Mouse (Mus musculus) small intestine, adult 2 months (tissue): ENCODE data around the gene Ambra1. TPM values are rescaled to one million over a fixed set of nuclear protein-coding genes. Genes with fewer than 3 reads are reported as not detected.

Experiments
- H3K27ac ChIP-seq: fragments of 200-500 bp; 2 replicates; pipeline ENCODE4 v1.5.1; 2012; ENCODE audit warnings: low read depth, low read length, control low read depth, inconsistent platforms; ENCODE audit not compliant: insufficient read depth
- H3K27me3 ChIP-seq: fragments of 200-500 bp; 2 replicates; pipeline ENCODE4 v1.6.1; 2012; ENCODE audit warnings: mild to moderate bottlenecking, moderate library complexity, low read length, inconsistent platforms; ENCODE audit not compliant: control insufficient read depth, insufficient read depth
- H3K36me3 ChIP-seq: fragments of 200-500 bp; 2 replicates; pipeline ENCODE4 v1.6.1; 2012; ENCODE audit warnings: mild to moderate bottlenecking, low read length, control low read depth, inconsistent platforms; ENCODE audit not compliant: control insufficient read depth, insufficient read depth
- H3K4me1 ChIP-seq: fragments of 200-500 bp; 2 replicates; pipeline ENCODE4 v1.6.1; 2012; ENCODE audit warnings: low read length, inconsistent platforms, mixed read lengths; ENCODE audit not compliant: control insufficient read depth, insufficient read depth, insufficient read length
- H3K4me3 ChIP-seq: fragments of 200-500 bp; 2 replicates; pipeline ENCODE4 v1.5.1; 2012; ENCODE audit warnings: low read depth, mild to moderate bottlenecking, control low read depth, inconsistent platforms, low read length, moderate library complexity
- CTCF ChIP-seq: fragments of 200-500 bp; IDR thresholded peaks from 2 replicates; pipeline ENCODE4 v1.5.1; 2012; ENCODE audit warnings: low read depth, mild to moderate bottlenecking, control low read depth, inconsistent platforms, low read length, moderate library complexity, mixed read lengths; ENCODE audit not compliant: insufficient replicate concordance, insufficient read length; ENCODE audit errors: extremely low read depth
- POLR2A ChIP-seq: fragments of 200-500 bp; IDR thresholded peaks from 2 replicates; pipeline ENCODE4 v1.6.1; 2012; ENCODE audit warnings: low read depth, mild to moderate bottlenecking, control low read depth, inconsistent platforms, low read length, moderate library complexity
- WGBS: fragments of 180-500 bp; shearing (Covaris S2); methylation state at CpG from one replicate; pipeline ENCODE4 v1.1.7; 2018; 5-methylcytosine and 5-hydroxymethylcytosine counted together
- polyA plus RNA-seq: library from polyadenylated mRNA; depleted of rRNA; stranded (reverse); fragments of >200 nt; gene quantifications from 2 replicates; pipeline ENCODE4 v1.2.3, GENCODE M21; 2012; rRNA removed

The Ambra1 gene
- polyA plus RNA-seq, 1 experiment = 20.7 TPM

- Histone ChIP-seq H3K4me3 (peak overlapping the region; percentile 93), H3K4me1 (peaks cover 35% of the 10 kb centered on the region), H3K36me3 (no peaks in the 10 kb centered on the region), H3K27ac (peak overlapping the region; percentile 93), H3K27me3 (no peaks in the 10 kb centered on the region)
- under 1% methylated on average over 57 of the region's 57 CpGs for WGBS
- TF ChIP-seq CTCF (peak; percentile 73), POLR2A (peak; percentile 78)
Measured at GRCm38 (mm10) chr2:91963443-91963932, 233.6 kb downstream of the Ambra1 start.

GRCm38 (mm10) chr2:91964610-91965204 lies 234.8 kb downstream of the Ambra1 start:
- Histone ChIP-seq H3K4me1 (peaks cover 23% of the 10 kb centered on the region), H3K4me3 (peak overlapping the region; percentile 55), H3K27me3 (no peaks in the 10 kb centered on the region), H3K36me3 (no peaks in the 10 kb centered on the region), H3K27ac (peak overlapping the region; percentile 63; the same call in 1 of the 2 replicates)
- WGBS = 68% methylated on average over 3 of the region's 3 CpGs
- no peak for TF ChIP-seq CTCF
- TF ChIP-seq POLR2A = no peak

- H3K4me1 ChIP-seq = peaks cover 16% of the 10 kb centered on the region
- peak; percentile 34; the same call in 1 of the 2 replicates for TF ChIP-seq POLR2A
- no peak for TF ChIP-seq CTCF
- H3K27ac ChIP-seq = peak overlapping the region; percentile 63
- no peaks in the 10 kb centered on the region for H3K27me3 ChIP-seq
- 66% methylated on average over 20 of the region's 20 CpGs for whole genome bisulfite sequencing
- no peaks in the 10 kb centered on the region for H3K36me3 ChIP-seq
- peak overlapping the region; percentile 55 for H3K4me3 ChIP-seq
Measured at GRCm38 (mm10) chr2:91965417-91965816, 235.5 kb downstream of the Ambra1 start.

GRCm38 (mm10) chr2:91966367-91966766 lies 236.4 kb downstream of the Ambra1 start:
- Histone ChIP-seq H3K4me1 (peaks cover 11% of the 10 kb centered on the region), H3K27me3 (no peaks in the 10 kb centered on the region), H3K4me3 (no peak overlapping the region), H3K36me3 (no peaks in the 10 kb centered on the region), H3K27ac (no peak overlapping the region)
- TF ChIP-seq POLR2A (no peak), CTCF (no peak)
- 89% methylated on average over 5 of the region's 5 CpGs for WGBS

- Histone ChIP-seq H3K36me3 (no peaks in the 10 kb centered on the region), H3K27ac (no peak overlapping the region), H3K4me1 (peaks cover 7% of the 10 kb centered on the region), H3K4me3 (no peak overlapping the region), H3K27me3 (no peaks in the 10 kb centered on the region)
- 61% methylated on average over 11 of the region's 11 CpGs for WGBS
- TF ChIP-seq CTCF (no peak), POLR2A (no peak; the same call in 1 of the 2 replicates)
Measured at GRCm38 (mm10) chr2:91967962-91968361, 238.0 kb downstream of the Ambra1 start.

Other genes with a start within 250 kb of the Ambra1 start
- gene Ckap5, start 203.4 kb upstream of the Ambra1 start, polyA plus RNA-seq = 1.1 and 2.7 TPM in 2 replicates
- 0.20 and 0.79 TPM in 2 replicates for gene F2, start 93.7 kb upstream of the Ambra1 start, polyA plus RNA-seq
- 6.2 and 11.0 TPM in 2 replicates for gene Zfp408, start 80.3 kb upstream of the Ambra1 start, polyA plus RNA-seq
- gene Arhgap1, start 80.3 kb upstream of the Ambra1 start, polyA plus RNA-seq = 44.2 and 99.2 TPM in 2 replicates
- gene Atg13, start 19.6 kb upstream of the Ambra1 start, polyA plus RNA-seq = 10.0 and 26.0 TPM in 2 replicates
- 1.5 and 1.9 TPM in 2 replicates for gene Harbi1, start 19.3 kb upstream of the Ambra1 start, polyA plus RNA-seq
- gene Chrm4, start 197.1 kb downstream of the Ambra1 start, polyA plus RNA-seq = 2.2 and 2.9 TPM in 2 replicates
- 2.4 and 5.9 TPM in 2 replicates for gene Mdk, start 202.2 kb downstream of the Ambra1 start, polyA plus RNA-seq
- gene Gm9821, start 215.6 kb downstream of the Ambra1 start, polyA plus RNA-seq = not detected in 2 replicates
- 165 and 295 TPM in 2 replicates for gene Dgkz, start 245.7 kb downstream of the Ambra1 start, polyA plus RNA-seq